Mouse (Mus musculus) right cerebral cortex, postnatal 4 days (tissue): Measurements from ENCODE around the gene Cyb5d2.
"Not testable (repeated sequence)": the region's sequence is repeated elsewhere in the genome, so short reads cannot be mapped to it uniquely, and the experiment has no call there.

Experiments used
- DNase-seq: peaks from one replicate; pipeline ENCODE4 v3.0.0-alpha.2; 2022

Cyb5d2 gene

DNA sequence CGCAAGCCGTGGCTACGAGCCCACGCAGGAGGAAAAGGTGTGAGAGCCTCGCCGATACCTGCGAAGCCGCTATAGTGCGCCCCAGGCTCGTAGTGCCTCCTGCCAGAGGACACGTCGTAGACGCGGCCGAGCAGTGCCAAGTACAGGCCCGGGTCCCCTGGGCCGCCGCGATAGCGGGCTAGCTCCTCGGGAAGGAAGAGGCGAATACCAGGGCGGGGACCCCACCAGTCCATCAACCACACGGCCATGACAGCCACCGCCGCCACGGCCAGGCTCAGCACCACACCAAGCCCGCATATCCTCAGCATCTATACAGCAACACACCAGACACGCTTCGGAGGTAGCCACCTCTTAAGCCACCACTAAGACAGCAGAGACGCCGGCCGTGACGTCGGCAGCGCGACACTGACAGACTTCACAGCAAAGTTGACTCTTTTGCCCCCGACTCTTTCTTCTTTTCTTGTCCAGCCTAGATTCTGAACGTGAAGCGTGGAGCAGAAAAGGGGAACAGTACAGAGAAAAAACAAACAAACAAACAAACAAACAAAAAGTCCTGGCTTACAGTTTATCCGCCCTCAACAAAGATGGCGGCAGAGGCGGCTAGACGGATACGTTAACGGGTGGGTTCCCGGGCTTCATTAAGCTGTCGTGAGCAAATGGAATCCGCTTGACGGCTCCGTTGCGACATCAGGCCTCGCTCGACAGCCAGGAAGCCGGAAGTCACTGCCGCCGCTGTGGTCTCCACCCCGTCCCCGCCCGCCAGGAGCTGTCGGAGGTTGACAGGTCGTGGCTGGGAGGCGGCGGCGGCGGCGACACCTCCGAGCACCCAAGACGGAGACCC lies at the start of gene Cyb5d2, which contains the start of gene Zzef1:
TSS of gene Cyb5d2 (minus strand) at position 688 of the 841 bp plus-strand sequence.
TSS of gene Zzef1 (plus strand) at position 772 of the 841 bp plus-strand sequence.
- DNase-seq: peak; percentile 87

DNA sequence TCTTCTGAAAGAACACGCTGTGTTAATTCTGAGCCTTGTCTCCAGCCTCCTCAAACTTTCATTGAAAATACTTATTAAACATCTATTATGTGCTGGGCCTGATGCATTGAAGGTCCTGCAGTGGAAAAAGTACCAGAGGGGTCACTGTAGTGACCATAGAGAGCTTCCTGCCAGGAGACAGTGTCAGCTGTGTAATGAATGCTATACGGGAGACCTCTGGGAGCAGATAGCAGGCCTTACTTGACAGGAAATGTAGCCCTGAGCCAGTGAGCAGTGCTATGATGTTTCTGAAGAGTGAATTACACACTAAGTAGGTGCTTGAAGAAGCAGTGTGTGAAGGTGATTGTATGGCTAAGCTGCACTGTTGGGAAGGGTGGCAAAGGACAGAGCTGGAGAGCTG lies 49.6 kb upstream of the Cyb5d2 start:
- no peak for DNase-seq

DNA sequence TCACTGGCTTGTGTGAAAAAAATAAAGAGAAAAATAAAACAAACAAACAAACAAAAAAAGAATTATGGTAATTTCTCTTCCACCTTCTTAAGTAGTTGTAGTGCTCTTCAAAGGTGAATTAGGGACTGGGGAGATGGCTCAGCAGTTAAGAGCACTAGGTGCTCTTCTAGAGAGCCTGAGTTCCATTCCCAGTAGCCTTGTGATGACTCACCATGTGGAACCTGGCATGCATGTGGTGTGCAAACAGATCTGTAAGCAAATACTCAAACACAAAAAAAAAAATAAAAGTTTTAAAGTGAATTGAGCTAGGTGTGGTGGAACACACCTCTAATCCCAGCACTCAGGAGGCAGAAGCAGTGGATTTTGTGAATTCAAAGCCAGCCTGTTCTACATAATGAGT lies 47.6 kb upstream of the Cyb5d2 start:
- no peak for DNase-seq

DNA sequence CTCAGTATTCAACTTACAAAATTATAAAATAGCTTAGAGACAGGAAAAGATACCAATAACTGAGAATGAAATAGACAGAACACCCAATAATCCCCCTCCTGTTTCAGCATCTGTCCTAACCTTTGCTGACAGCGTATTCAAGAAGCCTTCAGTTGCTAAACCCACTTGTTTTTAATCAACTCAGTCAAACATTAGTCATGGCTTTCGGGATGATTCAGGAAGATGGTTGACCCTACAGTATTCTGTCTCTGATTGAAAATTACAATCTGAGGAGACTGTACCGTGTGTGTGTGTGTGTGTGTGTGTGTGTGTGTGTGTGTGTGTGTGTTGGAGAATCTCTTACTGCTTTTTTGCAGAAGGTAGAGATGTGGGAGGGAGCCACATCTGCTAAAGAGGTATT lies 46.8 kb upstream of the Cyb5d2 start:
- no peak for DNase-seq

DNA sequence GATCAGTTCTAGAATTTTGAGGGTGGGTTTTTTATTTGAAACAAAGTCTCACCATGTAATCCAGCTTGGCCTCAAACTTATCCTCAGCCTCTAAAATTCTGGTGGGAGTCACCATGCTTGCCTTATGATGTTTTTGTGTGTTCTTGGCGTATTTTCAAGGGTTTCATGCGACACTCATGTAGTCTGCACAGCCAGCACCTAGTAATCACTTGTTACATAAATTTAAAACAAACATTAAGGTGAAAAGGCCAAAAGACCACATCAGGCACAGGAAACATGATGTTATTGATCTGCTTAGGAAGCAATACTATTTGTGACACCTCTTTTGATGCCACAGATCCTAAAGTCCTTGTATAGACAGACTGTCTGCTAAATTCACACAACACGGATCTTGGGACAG lies 33.9 kb upstream of the Cyb5d2 start:
- DNase-seq: no peak

DNA sequence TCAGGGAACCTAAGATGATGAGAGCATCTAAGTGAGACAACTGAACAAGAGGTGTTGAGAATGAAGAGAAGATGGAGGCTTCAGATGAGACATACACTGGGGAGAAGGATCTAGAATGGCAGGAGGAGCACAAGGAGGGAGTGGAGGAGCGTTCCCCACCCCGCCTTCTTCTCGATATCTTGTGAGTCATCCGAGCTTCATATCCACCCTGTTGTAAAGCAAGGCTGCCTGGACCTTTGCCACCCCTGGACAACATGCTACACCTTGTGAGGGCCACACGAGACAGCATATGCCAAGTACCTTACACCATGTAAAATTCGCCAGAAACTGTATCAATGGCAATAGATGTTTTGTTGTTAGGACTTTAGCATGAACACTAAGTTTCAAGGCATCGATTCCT lies 25.1 kb upstream of the Cyb5d2 start:
- no peak for DNase-seq

DNA sequence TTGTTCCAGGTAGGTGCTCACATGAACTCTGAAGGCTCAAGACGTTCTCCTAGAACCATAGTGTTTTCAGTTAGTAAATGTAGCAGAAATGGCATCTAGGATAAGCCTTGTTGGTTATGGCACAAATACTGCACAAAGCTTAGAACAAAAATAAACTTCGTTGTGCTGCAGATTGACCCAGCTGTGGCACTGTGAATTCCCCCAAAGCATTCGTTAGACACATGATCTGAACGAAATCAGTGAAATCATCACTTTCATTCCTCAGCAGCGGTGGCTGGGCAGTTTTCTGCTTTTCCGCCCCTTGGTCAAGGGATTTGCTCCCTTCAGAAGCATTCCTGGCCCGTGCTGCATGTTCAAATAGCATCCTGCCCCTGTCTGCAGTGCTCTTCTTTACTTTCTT lies 22.1 kb upstream of the Cyb5d2 start:
- no peak for DNase-seq

DNA sequence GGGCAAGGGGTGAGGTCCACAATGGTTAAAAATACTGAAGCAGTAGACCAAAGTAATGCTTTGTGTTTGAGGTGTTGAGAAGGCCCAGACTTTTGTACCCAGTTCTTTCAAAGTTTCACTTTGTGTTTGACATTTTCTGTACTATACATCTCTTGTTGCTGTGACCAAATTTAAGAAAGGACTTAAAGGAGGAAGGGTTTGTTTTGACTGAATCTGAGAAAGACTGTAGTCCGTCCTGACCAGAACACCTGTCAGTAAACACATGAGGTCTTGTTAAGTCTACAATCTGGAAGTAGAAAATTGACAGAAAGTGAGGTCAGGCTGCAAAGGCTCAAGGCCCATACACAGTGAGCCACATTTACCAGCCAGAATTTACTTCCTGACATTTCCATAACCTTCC lies 20.9 kb upstream of the Cyb5d2 start:
- no peak for DNase-seq

DNA sequence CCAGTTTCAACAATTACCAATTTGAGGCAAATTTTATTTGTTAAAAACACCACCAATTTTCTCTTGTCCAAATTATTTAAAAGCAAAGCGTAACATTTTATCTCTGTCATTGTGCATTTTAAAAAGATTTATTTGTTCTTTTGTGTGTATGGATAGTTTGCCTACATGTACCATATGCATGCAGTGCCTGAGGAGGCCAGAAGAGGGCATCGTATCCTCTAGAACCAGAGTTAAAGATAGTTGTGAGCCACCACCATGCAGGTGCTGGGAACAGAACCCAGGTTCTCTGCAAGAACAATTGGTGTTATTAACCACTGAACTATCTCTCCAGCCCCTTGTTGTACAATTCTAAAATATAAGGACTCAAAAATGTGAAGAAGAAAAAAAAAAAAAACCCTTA lies 18.2 kb upstream of the Cyb5d2 start:
- DNase-seq: no peak

DNA sequence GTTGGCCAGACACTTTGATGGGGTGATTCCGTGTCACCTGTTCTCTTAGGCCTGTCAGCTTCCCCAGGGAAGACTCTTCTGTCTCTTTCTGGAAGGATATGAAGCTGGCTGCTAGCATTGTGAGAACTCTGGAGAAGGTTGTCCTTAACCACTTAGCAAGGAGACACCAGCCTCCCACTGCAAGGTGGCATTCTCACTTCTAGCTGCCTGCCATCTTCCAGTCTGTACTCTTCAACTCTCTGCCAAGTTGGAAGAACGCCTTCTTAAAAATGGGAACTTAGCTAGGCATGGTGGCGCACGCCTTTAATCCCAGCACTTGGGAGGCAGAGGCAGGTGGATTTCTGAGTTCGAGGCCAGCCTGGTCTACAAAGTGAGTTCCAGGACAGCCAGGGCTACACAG lies 17.7 kb upstream of the Cyb5d2 start:
- no peak for DNase-seq

DNA sequence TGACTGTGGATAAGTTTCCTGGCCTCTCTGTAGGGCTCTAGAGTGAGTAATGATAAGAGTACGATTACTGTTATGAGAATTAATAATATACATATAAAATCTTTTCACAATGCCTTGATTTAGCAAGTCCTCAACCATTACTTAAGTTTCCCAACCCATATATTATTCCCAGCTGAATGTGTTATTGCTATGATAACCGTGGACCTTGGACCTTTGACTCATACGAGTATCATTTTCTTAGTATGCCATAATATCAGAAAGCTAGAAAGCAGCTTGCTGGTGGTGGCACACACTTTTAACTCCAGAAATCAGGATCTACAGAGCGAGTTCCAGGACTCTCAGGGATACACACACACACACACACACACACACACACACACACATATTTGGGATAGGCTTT lies 12.1 kb upstream of the Cyb5d2 start:
- DNase-seq: no peak

DNA sequence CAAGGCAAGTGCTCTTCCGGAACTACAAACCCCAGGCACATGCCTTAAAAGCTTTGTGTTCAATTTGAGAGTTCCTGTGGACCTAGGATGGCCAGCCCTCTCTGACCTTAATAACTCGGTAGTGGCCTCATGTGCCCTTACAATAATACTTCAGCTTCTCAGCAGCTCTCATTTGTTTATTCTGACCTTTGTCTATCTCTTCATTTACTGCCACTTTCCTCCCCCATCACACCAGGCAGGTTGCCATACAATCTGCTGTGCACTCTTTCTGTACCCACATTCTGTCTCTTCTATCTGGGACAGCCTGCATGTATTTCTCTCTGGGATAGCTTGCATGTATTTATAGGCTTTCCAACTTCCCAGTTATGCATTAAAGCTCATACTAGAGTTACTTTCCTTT lies 10.6 kb upstream of the Cyb5d2 start:
- no peak for DNase-seq

DNA sequence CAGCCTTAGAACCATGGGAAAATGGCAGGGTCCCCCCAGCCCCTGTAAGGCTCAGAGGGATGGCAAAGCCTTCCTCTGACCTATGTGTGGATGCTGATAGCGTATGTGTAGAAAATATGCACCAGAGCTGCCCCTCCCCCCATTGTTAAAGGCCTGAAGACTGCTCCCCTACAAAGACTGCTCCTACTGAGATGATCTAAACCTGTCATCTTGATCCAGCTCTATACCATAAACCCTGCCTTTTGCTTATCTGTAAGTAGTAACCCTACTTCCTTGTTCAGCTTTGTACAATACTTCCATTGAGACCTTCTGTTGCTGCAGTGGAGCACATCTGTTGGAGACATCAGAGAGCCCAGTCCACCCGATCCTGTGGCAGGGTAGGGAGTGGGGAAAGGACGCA lies 9.3 kb upstream of the Cyb5d2 start:
- no peak for DNase-seq

DNA sequence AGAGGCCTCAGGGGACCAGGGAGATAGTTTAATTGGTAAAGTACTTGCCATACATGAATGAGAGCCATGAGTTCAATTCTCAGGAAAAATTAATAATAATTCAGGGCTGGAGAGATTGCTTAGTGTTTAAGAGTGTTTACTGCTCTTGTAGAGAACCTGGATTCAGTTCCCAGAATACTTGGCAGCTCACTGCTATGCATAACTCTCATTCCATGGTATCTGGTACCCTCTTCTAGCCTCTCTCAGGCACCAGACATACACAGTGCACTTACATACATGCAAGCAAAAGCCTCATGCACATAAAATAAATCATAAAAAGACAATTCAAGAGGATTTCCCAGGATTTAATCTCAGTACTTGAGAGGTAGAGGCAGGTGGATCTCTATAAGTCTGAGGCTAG lies 8.6 kb upstream of the Cyb5d2 start:
- DNase-seq: no peak

DNA sequence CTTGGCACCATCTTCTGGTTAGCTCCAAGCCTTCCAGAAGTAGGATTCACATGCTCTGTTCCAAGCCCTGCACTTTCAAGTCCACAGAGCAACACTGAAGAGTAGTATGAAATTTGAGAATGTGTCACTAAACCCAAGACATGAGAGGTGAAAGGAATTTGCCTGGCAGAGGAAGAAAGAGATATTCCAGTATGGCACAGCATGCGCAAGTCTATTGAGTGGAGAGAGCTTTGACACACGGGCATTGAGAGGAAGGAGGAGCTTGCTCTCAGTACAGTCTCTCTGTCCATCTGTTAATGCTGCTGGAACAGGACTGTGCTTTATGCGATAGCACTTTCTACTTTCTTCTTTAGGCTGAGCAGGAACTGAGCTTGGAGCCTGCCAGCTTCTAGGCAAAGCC lies 7.1 kb upstream of the Cyb5d2 start:
- DNase-seq: no peak

DNA sequence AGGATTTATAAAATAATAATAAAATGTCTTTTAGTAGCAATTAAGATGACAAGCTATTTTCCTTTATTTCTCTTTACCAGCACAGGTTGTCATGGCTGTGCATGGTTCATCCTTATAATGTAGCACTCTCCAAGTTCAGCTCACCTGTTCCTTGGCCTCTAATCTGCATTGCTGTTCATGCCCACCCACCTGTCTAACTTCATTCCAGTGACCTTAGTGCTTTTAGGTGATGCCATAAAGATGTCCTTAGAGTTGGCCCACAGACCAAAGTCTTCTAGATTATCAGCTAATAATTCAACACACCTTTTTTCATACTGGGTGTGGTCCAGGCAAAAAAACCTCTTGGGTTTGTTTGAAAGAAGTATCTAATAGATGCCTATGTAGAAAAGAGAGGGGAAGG lies 5.2 kb upstream of the Cyb5d2 start:
- no peak for DNase-seq

DNA sequence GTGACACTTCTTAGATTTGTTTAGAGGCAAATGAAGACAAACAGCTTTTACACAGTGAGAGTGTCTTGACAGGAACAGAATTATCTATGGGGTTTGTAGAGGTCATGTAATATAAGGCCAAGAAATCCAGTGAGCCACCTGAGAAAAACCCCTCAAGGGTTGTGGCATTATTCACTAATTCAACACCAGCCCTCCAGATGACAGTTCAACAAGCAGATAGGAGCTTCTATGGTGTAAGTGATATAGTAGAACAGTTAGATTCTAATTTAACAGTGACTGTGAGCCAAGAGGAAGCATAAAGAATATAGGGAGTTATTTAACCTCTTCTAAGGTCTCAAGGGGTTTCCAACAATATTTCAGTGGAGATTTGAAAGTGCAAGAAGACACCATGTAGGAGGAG lies 2.2 kb upstream of the Cyb5d2 start:
- no peak for DNase-seq

DNA sequence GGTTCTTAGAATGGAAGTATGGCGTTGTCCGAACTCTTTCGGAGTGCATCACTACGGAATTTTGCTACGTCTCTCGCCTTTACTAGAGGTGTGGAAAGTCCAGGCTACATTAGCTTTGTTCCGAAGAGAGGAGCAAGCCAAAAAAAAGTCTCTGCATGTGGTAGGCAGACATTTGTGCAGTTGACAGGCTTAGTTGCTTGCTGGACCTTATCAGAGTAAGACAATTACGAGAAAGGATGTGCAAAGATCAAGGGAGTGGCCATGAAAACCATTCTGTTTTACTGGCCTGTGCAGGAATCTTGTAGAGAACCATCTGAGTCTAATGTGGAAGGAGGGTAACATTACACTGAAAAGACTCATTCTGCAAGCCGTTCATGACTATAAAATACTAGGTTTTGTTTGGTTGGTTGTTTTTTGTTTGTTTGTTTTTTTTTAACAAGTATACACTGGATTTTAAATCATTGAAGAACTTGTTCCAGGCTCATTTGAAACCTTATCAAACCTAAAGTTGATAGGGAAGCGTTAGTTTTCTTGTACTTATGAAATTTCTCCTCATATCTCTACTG lies 914 bp upstream of the Cyb5d2 start:
- no peak for DNase-seq

DNA sequence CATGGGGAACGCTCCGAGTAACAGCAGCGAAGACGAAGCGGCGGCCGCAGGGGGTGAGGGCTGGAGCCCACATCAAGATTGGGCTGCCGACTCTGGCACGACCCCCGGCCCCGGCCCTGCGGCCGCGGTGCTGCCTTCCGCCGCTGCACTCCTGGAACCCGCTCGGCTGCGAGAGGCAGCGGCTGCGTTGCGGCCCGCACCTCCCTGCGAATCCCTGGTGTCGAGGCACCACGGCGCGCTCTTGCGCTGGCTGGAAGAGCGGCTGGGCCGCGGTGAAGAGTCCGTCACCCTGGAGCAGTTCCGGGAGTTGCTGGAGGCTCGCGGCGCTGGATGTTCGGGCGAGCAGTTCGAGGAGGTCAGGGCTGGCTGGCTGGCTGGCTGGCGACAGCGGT lies 350 bp upstream of the Cyb5d2 start:
- no peak for DNase-seq

DNA sequence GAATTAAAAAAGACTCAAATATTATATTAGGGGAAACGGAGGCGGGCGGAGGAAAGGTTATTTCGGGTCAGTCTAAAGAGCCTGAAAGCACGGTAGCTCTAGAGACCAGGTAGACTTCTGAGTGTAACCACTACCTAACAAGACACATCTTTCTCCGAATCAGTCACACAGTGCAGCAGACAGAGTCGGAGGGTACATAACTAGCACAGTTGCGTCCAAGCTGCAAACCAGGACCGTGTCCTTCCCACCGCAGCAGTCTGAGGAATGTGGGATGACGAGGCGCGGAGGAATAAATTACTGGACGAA lies 840 bp downstream of the Cyb5d2 start:
- DNase-seq: no peak

DNA sequence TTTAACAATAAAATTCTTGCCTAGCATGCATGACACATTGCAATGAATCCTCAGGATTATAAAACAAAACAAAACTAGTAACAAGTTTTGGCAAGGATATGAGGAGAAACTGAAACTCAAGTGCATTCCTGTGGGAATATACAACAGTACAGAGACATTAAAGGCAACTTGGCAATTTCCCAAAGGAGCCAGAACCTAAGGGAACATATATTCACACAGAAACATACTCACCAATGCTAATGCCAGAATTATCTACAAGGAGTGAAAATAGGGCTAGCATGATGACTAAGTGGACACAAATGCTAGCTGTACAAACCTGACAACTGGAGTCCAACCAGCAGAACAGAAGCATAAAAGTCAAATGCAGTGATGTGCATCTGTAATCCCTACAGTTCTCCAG lies 3.9 kb downstream of the Cyb5d2 start:
- DNase-seq: no peak

DNA sequence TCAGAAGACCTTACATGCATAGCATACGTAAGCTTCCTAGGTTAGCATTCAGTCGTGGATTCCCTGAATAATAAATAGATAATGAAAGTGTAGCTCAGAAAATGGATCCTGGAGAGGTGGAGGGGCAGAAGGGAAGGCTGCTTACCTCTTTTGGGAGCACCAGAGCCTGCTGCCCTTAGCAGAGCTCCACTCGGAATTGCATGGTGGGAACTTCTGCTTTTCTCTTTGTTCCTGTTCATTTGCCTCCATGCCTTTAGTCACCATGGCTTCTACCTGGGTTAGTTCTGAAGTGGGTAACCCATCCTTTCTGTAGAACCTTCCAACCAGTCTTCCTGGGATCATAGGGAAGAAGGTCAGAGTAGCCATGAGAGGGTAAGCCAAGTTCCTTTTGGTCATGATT lies 13.4 kb downstream of the Cyb5d2 start:
- DNase-seq: no peak

DNA sequence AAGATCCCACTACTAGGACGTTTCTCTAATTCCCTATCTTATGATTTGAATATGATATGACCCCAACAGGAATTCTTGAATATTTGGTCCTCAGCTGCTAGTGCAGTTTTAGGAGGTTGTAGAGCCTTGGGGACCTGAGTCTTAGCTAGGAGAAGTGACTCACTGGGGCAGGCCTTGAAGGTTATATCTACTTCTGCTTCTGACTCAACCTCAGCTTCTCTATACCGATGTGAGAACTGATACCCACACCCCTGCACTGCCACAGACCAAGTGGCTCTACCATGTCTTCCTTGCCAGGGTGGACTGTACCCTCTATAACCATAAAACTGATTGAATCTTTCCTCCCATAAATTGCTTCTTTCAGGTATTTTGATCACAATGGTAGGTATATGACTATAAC lies 13.8 kb downstream of the Cyb5d2 start:
- no peak for DNase-seq

DNA sequence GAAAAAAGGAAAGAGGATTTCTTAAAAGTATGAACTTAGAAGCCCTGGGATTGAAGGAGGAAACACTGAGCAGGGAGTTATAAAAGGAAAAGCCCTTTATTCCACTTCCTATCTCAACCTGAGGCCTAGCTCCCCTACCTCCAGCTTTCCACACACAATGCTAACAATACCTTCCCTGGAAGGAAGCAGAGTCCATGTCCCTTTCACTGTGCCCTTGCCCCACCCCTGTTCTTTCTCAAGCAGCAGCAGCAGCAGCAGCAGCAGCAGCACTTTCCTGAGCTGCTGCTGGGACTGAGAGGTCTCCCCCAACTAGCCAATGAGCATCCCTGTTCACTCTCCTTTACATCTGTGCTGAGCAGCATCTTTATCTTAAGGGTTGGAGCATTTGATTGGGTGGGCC lies 17.0 kb downstream of the Cyb5d2 start:
- DNase-seq: no peak

DNA sequence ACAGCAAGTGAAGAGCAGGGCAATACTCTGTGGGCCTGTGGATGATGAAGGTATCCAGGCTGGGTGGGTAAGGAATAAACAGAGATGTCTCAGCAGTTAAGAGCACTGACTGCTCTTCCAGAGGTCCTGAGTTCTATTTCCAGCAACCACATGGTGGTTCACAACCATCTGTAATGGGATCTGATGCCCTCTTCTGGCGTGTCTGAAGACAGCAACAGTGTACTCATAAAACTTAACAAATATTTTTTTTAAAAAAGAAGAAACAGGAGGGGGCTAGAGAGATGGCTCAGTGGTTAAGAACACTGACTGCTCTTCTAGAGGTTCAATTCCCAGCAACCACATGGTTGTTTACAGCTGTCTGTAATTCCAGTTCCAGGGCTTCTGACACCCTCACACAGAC lies 23.3 kb downstream of the Cyb5d2 start:
- not testable (repeated sequence) for DNase-seq
